Mouse (Mus musculus) heart, embryonic 10.5 days (tissue): Measurements from ENCODE around the gene Anp32a. TPM values are rescaled to one million over a fixed set of nuclear protein-coding genes. Genes with fewer than 3 reads are reported as not detected.

Experiments used
- DNase-seq: peaks from one replicate; pipeline ENCODE4 v3.0.0-alpha.2; 2017; ENCODE audit warnings: low spot score
- H3K27ac ChIP-seq: fragments of 300-500 bp; sonication (generic); 2 replicates; pipeline ENCODE4 v1.5.1; 2016; ENCODE audit warnings: mild to moderate bottlenecking
- H3K27me3 ChIP-seq: fragments of 300-500 bp; sonication (generic); 2 replicates; pipeline ENCODE4 v1.6.1; 2016; ENCODE audit warnings: mild to moderate bottlenecking; ENCODE audit not compliant: poor library complexity, insufficient read depth, severe bottlenecking
- H3K36me3 ChIP-seq: fragments of 300-500 bp; sonication (generic); 2 replicates; pipeline ENCODE4 v1.6.1; 2016; ENCODE audit warnings: mild to moderate bottlenecking, moderate library complexity
- H3K4me1 ChIP-seq: fragments of 300-500 bp; sonication (generic); 2 replicates; pipeline ENCODE4 v1.6.1; 2016; ENCODE audit warnings: mild to moderate bottlenecking
- H3K4me3 ChIP-seq: fragments of 300-500 bp; sonication (generic); 2 replicates; pipeline ENCODE4 v1.5.1; 2016; ENCODE audit warnings: mild to moderate bottlenecking, moderate library complexity
- H3K9me3 ChIP-seq: fragments of 300-500 bp; sonication (generic); 2 replicates; pipeline ENCODE4 v1.6.1; 2016; ENCODE audit warnings: mild to moderate bottlenecking, moderate library complexity
- WGBS: fragments of 180-500 bp; shearing (Covaris S2); methylation state at CpG from one replicate; pipeline ENCODE4 v1.1.7; 2016; 5-methylcytosine and 5-hydroxymethylcytosine counted together
- polyA plus RNA-seq: library from polyadenylated mRNA; unstranded; fragments of >200 nt; fragmentation: Nextera tagmentation; extraction: Ambion mirVana; gene quantifications from 2 replicates; pipeline ENCODE4 v1.2.1, GENCODE M21; 2016

Gene Anp32a
- polyA plus RNA-seq, 1 experiment from 2014 or later, result 178 TPM

DNA sequence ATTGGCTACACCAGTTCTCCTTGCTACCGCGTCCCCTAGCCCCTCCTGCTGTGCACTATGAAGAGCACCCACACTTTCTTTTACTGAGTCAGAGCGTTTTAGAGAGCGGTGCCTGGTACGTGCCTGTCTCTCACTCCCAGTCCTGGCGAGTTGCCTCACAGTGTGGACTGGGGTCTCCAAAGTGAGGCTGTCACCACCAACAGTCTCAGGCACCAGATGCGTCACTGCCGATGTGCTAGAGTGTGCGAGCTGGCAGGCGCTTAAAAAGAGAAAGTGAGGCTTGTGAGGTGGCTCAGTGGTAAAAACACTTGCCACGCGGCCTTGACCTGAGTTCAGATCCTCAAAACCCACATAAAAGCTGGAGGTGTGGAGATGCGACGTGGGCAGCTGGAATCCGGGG, 8.2 kb downstream of the Anp32a start:
- H3K27ac ChIP-seq, result peak overlapping the region; percentile 78
- H3K27me3 ChIP-seq, result no peaks in the 10 kb centered on the region
- WGBS, result 42% methylated on average over 15 of the region's 15 CpGs
- peak; percentile 84 for DNase-seq
- H3K9me3 ChIP-seq, result no peaks in the 10 kb centered on the region
- H3K4me1 ChIP-seq, result peaks cover 83% of the 10 kb centered on the region
- H3K36me3 ChIP-seq, result 0 out of 2 replicates have a peak, but pooled peaks cover 10% of the 10 kb centered on the region
- 0 out of 2 replicates have a peak overlapping the region, but pooled peaks have one; percentile 12 for H3K4me3 ChIP-seq

DNA sequence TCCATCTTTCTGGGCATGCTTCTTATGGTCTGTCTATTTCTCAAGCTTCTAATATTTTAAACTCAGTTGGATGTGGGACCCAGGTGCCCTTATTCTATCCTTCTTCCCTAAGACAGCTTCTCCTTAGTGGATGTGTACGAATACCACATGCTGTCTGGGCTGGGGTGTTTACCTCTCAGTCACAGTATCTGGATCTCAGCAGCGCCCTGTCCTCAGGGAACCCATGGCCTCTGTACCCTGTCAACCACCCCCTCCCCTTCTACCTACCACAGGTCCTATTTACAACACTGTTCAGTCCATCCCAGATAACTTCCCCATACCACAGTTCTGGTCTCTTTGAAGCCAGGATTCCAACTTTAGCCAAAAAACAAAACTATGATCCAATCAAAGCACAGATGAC, 9.6 kb downstream of the Anp32a start:
- H3K4me1 ChIP-seq, result peaks cover 83% of the 10 kb centered on the region
- 46% methylated on average over 2 of the region's 2 CpGs for WGBS
- DNase-seq, result no peak
- H3K36me3 ChIP-seq, result peaks cover 24% of the 10 kb centered on the region
- 0 out of 2 replicates have a peak overlapping the region, but pooled peaks have one; percentile 5 for H3K4me3 ChIP-seq
- H3K27me3 ChIP-seq, result no peaks in the 10 kb centered on the region
- no peaks in the 10 kb centered on the region for H3K9me3 ChIP-seq
- 0 out of 2 replicates have a peak overlapping the region, but pooled peaks have one; percentile 30 for H3K27ac ChIP-seq

DNA sequence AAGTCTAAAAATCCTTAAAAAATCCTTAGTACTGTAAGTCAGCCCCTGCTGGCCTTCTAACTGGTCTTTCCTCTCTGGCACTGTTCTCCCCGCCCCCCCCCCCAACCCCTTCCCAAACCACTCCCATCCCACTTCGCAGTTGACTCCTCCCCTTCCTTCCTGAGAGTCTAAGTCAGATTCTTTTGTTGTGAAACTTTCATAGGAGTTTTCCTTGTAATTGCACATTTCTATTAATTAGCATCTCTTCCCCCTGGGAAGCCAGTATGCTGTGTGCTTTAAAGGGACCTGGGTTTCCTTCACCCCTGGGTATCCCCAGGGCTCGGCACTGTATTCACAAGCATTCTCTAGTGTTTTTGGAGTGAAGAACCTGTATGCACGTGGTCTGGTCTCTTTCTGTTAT, 10.1 kb downstream of the Anp32a start:
- Histone ChIP-seq H3K4me1 (peaks cover 83% of the 10 kb centered on the region), H3K36me3 (peaks cover 28% of the 10 kb centered on the region), H3K27me3 (no peaks in the 10 kb centered on the region), H3K4me3 (no peak overlapping the region), H3K9me3 (no peaks in the 10 kb centered on the region), H3K27ac (peak overlapping the region; percentile 26; the same call in 1 of the 2 replicates)
- no peak for DNase-seq
- 35% methylated on average over 4 of the region's 4 CpGs for WGBS

DNA sequence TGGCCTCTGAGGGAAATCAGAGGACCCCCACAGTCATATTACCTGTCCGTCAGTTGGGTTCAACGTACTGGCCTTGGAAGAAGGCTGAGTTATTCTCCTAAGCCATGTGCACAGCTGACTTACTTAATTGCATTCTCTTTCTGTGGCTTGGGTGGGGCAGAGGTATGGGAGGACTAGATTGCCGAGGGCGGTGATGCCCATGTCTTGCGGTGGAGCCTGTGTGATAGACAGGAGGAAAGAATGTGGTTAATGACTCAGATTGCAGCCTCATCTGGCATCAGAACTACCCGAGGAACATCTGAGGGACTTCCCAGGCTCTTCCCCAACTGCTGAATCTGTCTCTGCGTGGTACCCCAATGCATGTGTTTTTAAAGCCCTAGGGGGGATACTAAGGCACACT, 12.7 kb downstream of the Anp32a start:
- Histone ChIP-seq H3K27ac (peak overlapping the region; percentile 25; the same call in 1 of the 2 replicates), H3K36me3 (peaks cover 36% of the 10 kb centered on the region), H3K4me1 (peaks cover 80% of the 10 kb centered on the region), H3K4me3 (no peak overlapping the region), H3K9me3 (no peaks in the 10 kb centered on the region), H3K27me3 (no peaks in the 10 kb centered on the region)
- 69% methylated on average over 7 of the region's 7 CpGs for WGBS
- DNase-seq, result no peak

DNA sequence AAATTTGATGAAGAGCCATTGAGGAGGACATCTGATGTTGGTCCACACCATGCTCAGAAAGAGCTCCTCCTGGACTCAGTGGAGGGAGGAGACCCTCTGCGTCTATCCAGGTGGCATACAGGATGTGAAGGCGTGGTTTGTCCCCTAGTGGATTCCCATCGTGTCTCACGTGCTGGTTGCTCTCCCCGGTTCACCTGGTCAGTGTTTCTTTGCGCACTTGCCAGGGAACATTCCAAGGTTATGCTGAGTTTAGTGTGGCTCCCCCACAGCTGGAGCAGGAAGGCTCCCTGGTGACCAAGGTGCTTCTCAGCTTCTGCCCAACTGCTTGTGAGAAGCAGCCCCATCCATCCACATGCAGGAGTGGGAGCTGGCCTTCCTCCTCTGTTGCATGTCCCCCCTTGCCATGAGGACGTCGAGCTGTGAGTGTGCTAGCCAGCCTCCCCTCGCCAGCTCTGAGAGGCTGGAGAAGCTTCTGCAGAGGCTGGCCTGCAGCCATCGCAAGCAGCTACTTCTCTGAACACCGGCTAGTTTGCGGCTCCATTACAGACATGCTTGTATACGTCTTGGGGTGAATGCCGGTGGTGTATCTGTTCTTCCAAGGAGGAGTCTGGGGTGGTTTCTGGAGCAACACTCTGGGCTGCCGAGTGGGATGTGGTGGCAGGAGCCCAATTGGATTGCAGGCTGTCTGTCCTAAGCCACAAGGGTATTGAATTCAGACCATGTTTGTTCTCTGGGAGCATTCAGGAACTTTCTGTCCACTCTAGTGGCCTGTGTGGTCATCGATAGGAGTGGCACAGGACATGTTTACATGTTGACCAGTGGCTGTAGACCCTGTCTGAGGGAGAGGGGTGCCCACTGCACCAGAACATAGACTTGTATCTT, 14.0 kb downstream of the Anp32a start:
- H3K4me1 ChIP-seq, result peaks cover 80% of the 10 kb centered on the region
- WGBS, result 83% methylated on average over 16 of the region's 16 CpGs

DNA sequence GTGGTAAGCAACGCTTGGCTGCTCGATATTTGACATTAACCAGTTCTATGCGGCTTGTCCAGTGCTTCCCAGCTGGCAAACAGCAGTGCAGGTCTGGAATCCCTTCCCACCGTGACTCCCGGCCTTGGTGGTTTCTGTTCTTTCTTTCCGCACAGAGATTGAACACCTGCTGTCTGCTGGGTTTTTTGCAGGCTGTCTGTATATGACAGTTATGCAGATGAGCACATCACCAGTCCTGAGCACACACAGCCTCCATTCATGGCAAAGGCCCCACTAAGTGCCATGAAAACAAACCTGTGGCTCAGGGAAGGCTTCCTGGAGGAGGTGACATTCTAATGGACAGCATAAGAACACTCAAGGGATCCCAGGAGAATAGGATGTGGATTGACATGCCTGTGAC, 14.7 kb downstream of the Anp32a start:
- no peak for DNase-seq
- Histone ChIP-seq H3K4me1 (peaks cover 80% of the 10 kb centered on the region), H3K36me3 (peaks cover 43% of the 10 kb centered on the region), H3K4me3 (no peak overlapping the region), H3K27me3 (no peaks in the 10 kb centered on the region), H3K27ac (no peak overlapping the region), H3K9me3 (no peaks in the 10 kb centered on the region)
- 82% methylated on average over 6 of the region's 6 CpGs for WGBS

More for the DNA sequence above, 14.0 kb downstream of the Anp32a start:
- H3K36me3 ChIP-seq, result peaks cover 43% of the 10 kb centered on the region
- H3K9me3 ChIP-seq, result no peaks in the 10 kb centered on the region
- H3K27me3 ChIP-seq, result no peaks in the 10 kb centered on the region
- no peak overlapping the region for H3K4me3 ChIP-seq
- no peak for DNase-seq
- peak overlapping the region; percentile 16; the same call in 1 of the 2 replicates for H3K27ac ChIP-seq

DNA sequence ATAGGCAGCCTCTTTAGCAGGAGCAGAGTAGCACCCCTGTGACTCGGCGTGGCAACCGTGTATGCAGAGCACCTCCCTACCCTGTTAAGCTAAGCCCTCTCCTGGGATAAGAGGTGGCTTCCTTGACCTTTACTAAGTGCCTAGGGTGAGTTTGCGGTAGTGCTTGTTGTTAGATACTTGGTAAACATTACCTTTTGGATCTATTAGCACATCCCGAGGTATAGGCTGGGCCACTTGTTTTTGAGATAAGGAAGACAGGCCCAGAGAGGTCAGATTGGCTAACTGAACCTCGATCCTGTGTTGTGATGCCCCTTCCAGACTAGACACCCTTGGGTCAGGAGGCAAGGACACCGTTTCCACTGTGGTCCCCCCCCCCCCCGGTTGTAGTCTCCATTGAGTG, 16.5 kb downstream of the Anp32a start:
- H3K4me1 ChIP-seq, result peaks cover 92% of the 10 kb centered on the region
- DNase-seq, result no peak
- H3K27me3 ChIP-seq, result no peaks in the 10 kb centered on the region
- H3K4me3 ChIP-seq, result no peak overlapping the region
- no peaks in the 10 kb centered on the region for H3K9me3 ChIP-seq
- no peak overlapping the region for H3K27ac ChIP-seq
- H3K36me3 ChIP-seq, result peaks cover 43% of the 10 kb centered on the region
- 60% methylated on average over 8 of the region's 8 CpGs for WGBS

DNA sequence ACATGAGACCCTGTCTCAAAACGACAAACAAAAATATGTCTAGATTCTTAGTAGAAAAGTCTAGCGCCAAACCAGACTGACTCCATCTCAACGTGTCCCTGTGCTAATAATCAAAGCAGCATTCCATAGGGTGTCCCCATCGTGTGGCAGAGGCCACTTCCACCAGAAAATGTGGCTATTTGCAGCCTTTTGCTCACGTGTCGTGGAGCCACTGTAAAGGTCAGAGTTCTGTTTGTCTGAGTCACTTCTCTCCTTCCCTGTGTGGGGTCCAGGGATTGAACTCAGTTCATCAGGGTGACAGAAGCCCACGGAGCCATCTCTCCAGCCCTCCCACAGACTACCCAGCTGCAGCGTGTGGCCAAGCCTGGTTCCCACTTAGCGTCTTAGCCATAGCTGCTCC, 17.8 kb downstream of the Anp32a start:
- Histone ChIP-seq H3K4me1 (peaks cover 95% of the 10 kb centered on the region), H3K4me3 (no peak overlapping the region), H3K27ac (no peak overlapping the region), H3K36me3 (peaks cover 40% of the 10 kb centered on the region), H3K27me3 (no peaks in the 10 kb centered on the region), H3K9me3 (no peaks in the 10 kb centered on the region)
- WGBS, result 78% methylated on average over 9 of the region's 9 CpGs
- DNase-seq, result no peak

DNA sequence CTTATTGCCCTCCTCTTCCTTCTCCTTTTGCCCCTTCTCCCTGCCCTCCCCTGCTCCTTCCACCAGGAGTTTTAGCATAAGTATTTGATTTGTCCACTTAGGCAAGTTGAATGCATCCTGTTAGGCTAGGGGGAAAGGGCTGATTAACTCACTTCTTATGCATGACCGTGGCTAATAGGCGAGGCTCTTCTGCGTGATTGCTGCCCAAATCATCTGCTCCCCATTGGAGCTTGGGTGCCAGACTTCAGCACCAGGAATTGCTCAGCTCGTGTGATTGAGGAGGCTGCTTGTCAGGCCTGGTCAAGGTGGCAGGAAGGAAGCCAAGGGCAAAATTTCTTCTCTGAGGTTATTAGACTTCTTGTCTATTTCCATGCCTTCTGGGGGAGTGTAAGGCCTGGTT, 19.8 kb downstream of the Anp32a start:
- no peak for DNase-seq
- no peaks in the 10 kb centered on the region for H3K9me3 ChIP-seq
- 47% methylated on average over 4 of the region's 4 CpGs for WGBS
- H3K27ac ChIP-seq, result 0 out of 2 replicates have a peak overlapping the region, but pooled peaks have one; percentile 32
- H3K36me3 ChIP-seq, result peaks cover 22% of the 10 kb centered on the region
- no peaks in the 10 kb centered on the region for H3K27me3 ChIP-seq
- H3K4me3 ChIP-seq, result no peak overlapping the region
- H3K4me1 ChIP-seq, result peaks cover 96% of the 10 kb centered on the region

DNA sequence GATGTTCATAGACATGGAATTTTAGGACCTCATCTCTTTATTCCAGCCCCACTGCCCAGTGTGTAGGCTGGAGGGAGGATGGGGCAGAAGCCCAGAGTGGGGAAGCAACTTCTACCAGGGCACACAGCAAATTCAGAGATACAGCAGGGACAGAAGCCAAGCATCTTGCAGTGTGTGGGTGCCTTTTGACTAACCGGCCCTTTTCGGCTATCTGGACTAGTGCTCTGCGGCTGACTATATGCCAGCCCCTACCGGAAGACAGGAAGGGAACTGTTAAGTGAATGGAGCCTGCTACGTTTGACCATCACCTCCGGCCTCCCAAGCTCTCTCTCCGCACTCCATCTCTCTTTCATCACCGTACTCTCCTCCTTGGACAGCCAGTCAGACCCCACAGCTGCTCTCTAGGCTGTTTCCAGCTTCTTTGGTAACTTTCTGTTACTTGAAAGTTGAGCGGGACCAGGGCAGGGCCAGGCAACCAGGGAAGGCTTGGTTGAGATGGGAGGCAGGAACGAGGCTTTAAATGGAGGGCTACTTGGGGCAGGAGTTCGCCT, 21.8 kb downstream of the Anp32a start:
- peak overlapping the region; percentile 85 for H3K27ac ChIP-seq
- no peak for DNase-seq
- H3K4me3 ChIP-seq, result peak overlapping the region; percentile 47

DNA sequence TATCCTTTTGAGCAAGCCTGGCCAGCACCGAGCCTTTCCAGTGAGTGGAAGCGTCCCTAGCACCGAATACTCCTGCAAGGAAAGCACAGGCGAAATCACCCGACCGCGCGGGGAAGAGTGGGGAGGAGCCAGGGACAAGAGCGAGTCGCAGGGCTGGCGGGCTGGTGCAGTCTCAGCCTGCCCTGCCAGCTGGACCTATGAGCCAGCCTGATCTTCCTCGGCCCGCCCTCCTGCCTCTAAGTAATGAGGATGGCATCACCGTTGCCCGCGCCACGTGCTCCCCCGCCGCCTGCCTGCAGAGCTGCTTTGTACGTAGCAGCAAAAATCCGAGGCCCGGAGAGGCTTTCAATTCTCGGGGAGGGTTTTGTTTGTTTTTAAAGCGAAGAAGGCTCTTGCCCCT, 22.5 kb downstream of the Anp32a start:
- no peaks in the 10 kb centered on the region for H3K27me3 ChIP-seq
- H3K9me3 ChIP-seq, result no peaks in the 10 kb centered on the region
- DNase-seq, result peak; percentile 91
- H3K36me3 ChIP-seq, result peaks cover 9% of the 10 kb centered on the region; the same call in 1 of the 2 replicates
- H3K4me3 ChIP-seq, result peak overlapping the region; percentile 47
- peak overlapping the region; percentile 85 for H3K27ac ChIP-seq
- H3K4me1 ChIP-seq, result peaks cover 100% of the 10 kb centered on the region
- 5% methylated on average over 24 of the region's 24 CpGs for WGBS

More for the DNA sequence above, 21.8 kb downstream of the Anp32a start:
- peaks cover 14% of the 10 kb centered on the region; the same call in 1 of the 2 replicates for H3K36me3 ChIP-seq
- no peaks in the 10 kb centered on the region for H3K9me3 ChIP-seq
- peaks cover 97% of the 10 kb centered on the region for H3K4me1 ChIP-seq
- H3K27me3 ChIP-seq, result no peaks in the 10 kb centered on the region
- 23% methylated on average over 11 of the region's 11 CpGs for WGBS

DNA sequence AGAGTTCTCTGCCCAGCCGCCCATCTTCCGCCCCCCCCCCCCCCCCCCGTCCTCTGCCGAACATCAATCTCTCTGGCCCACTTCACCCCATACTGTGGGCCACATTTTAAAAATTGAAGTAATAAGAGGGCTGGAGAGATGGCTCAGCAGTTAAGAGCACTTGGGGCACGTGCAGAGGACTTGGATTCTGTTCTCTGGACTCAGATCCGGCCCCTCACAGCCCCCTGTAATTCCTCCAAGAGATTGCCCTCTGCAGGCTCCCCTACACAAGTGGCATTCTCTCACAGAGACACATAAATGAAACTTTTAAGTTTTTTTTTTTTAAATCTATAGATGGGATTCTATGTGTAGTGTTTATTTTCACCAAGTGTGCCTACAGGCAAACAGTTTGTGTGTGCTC, 23.1 kb downstream of the Anp32a start:
- peak overlapping the region; percentile 47; the same call in 1 of the 2 replicates for H3K4me3 ChIP-seq
- 46% methylated on average over 6 of the region's 6 CpGs for WGBS
- H3K9me3 ChIP-seq, result no peaks in the 10 kb centered on the region
- H3K36me3 ChIP-seq, result peaks cover 9% of the 10 kb centered on the region; the same call in 1 of the 2 replicates
- H3K27me3 ChIP-seq, result no peaks in the 10 kb centered on the region
- no peak for DNase-seq
- H3K4me1 ChIP-seq, result peaks cover 100% of the 10 kb centered on the region
- peak overlapping the region; percentile 85 for H3K27ac ChIP-seq

DNA sequence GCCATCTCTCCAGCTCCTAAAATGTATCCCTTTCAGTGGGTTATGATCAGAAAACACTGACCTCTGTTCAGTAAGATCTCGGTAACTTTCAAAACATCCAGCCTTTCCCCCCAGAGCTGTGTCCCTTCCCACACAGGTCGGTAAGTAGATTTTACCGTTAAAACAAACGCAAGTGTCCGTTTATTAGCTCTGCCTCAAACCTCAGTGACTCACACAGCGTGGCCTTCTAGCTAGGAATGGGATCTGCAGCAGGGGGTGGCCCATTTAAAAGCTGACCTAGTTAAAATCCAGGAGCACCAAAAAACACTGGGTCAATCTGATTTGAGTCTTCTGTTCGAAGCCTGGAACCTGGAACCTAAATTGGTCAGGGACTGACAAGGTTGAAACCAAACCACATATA, 23.7 kb downstream of the Anp32a start:
- Histone ChIP-seq H3K4me1 (peaks cover 100% of the 10 kb centered on the region), H3K27ac (0 out of 2 replicates have a peak overlapping the region, but pooled peaks have one; percentile 8), H3K9me3 (no peaks in the 10 kb centered on the region), H3K27me3 (no peaks in the 10 kb centered on the region), H3K4me3 (no peak overlapping the region), H3K36me3 (peaks cover 7% of the 10 kb centered on the region; the same call in 1 of the 2 replicates)
- DNase-seq, result no peak
- 71% methylated on average over 7 of the region's 7 CpGs for WGBS
